Mouse (Mus musculus): Measurements from ENCODE around the gene Gm10964. TPM values are rescaled to one million over a fixed set of nuclear protein-coding genes. Genes with fewer than 3 reads are reported as not detected.

Gm10964 gene
- polyA plus RNA-seq, 1 experiment = not detected

- H3K27ac ChIP-seq (ENCODE audit: insufficient read depth, low read length) = no peak overlapping the region
- TF ChIP-seq POLR2A (IDR thresholded peaks at IDR 0.05; ENCODE audit: low read depth, low read length) (no peak), CTCF (IDR thresholded peaks at IDR 0.05; ENCODE audit: borderline replicate concordance, insufficient read depth, low read length) (no peak)
- no peak overlapping the region for H3K4me3 ChIP-seq (ENCODE audit: insufficient read depth, low read length)
- H3K4me1 ChIP-seq (ENCODE audit: control insufficient read depth, insufficient read depth, low read length) = peaks cover 3% of the 10 kb centered on the region; the same call in 1 of the 2 replicates
These were observed 6.0 kb downstream of the Gm10964 start for GRCm38 (mm10) chr3:103745001-103745770.

GRCm38 (mm10) chr3:103746711-103747110 is 7.5 kb downstream of the Gm10964 start:
- no peak overlapping the region for H3K27ac ChIP-seq (ENCODE audit: insufficient read depth, low read length)
- TF ChIP-seq POLR2A (IDR thresholded peaks at IDR 0.05; ENCODE audit: low read depth, low read length) = no peak
- no peak for TF ChIP-seq CTCF (IDR thresholded peaks at IDR 0.05; ENCODE audit: borderline replicate concordance, insufficient read depth, low read length)

GRCm38 (mm10) chr3:103751558-103751957 is 12.4 kb downstream of the Gm10964 start:
- H3K4me1 ChIP-seq (ENCODE audit: control insufficient read depth, insufficient read depth, low read length) = no peaks in the 10 kb centered on the region
- no peak overlapping the region for H3K4me3 ChIP-seq (ENCODE audit: insufficient read depth, low read length)
- H3K27ac ChIP-seq (ENCODE audit: insufficient read depth, low read length) = no peak overlapping the region
- TF ChIP-seq CTCF (IDR thresholded peaks at IDR 0.05; ENCODE audit: borderline replicate concordance, insufficient read depth, low read length) (no peak), POLR2A (IDR thresholded peaks at IDR 0.05; ENCODE audit: low read depth, low read length) (no peak)

More at GRCm38 (mm10) chr3:103746711-103747110, 7.5 kb downstream of the Gm10964 start:
- no peak overlapping the region for H3K4me3 ChIP-seq (ENCODE audit: insufficient read depth, low read length)
- no peaks in the 10 kb centered on the region for H3K4me1 ChIP-seq (ENCODE audit: control insufficient read depth, insufficient read depth, low read length)

DNA sequence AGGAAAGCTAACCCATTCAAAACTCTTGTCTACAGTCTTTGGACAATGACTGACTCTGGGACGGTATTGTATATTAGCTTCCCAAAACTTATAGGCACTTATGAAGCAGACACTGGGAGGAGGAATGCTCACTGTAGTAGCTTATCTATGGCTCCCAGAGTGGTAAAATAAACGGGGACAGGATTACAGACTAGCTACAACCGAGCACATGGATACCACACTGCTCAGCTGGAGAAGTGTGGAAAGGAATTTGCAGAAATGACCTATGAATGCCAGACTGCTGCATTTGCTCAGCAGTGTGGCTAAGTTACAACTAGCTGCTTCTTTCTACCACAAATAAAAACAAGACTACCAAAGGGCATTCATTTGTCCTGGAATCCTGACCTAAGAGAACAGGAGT is 16.2 kb downstream of the Gm10964 start:
- TF ChIP-seq CTCF (IDR thresholded peaks at IDR 0.05; ENCODE audit: borderline replicate concordance, insufficient read depth, low read length) (no peak), POLR2A (IDR thresholded peaks at IDR 0.05; ENCODE audit: low read depth, low read length) (no peak)
- Histone ChIP-seq H3K4me1 (ENCODE audit: control insufficient read depth, insufficient read depth, low read length) (peaks cover 6% of the 10 kb centered on the region), H3K27ac (ENCODE audit: insufficient read depth, low read length) (no peak overlapping the region), H3K4me3 (ENCODE audit: insufficient read depth, low read length) (no peak overlapping the region)

DNA sequence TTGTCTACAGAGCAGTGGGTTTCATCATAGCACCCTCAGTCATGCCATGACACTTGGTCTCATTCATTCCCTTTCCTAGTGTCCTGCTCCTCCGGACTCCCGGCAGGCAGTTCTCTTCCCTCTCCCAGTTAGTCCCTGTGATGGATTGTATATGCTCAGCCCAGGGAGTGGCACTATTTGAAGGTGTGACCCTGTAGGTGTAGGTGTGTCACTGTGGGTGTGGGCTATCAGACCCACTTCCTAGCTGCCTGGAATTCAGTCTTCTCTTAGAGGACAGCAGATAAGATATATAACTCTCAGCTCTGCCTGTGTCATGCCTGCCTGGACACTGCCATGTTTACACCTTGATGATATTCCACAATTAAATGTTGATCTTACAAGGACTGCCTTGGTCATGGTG is 17.8 kb downstream of the Gm10964 start:
- Histone ChIP-seq H3K4me3 (ENCODE audit: insufficient read depth, low read length) (no peak overlapping the region), H3K27ac (ENCODE audit: insufficient read depth, low read length) (no peak overlapping the region), H3K4me1 (ENCODE audit: control insufficient read depth, insufficient read depth, low read length) (peaks cover 7% of the 10 kb centered on the region)
- TF ChIP-seq CTCF (IDR thresholded peaks at IDR 0.05; ENCODE audit: borderline replicate concordance, insufficient read depth, low read length) (no peak), POLR2A (IDR thresholded peaks at IDR 0.05; ENCODE audit: low read depth, low read length) (no peak)

GRCm38 (mm10) chr3:103758456-103758855 is 19.3 kb downstream of the Gm10964 start:
- no peak for TF ChIP-seq POLR2A (IDR thresholded peaks at IDR 0.05; ENCODE audit: low read depth, low read length)
- no peak for TF ChIP-seq CTCF (IDR thresholded peaks at IDR 0.05; ENCODE audit: borderline replicate concordance, insufficient read depth, low read length)
- H3K27ac ChIP-seq (ENCODE audit: insufficient read depth, low read length) = no peak overlapping the region
- no peak overlapping the region for H3K4me3 ChIP-seq (ENCODE audit: insufficient read depth, low read length)
- peaks cover 7% of the 10 kb centered on the region for H3K4me1 ChIP-seq (ENCODE audit: control insufficient read depth, insufficient read depth, low read length)

DNA sequence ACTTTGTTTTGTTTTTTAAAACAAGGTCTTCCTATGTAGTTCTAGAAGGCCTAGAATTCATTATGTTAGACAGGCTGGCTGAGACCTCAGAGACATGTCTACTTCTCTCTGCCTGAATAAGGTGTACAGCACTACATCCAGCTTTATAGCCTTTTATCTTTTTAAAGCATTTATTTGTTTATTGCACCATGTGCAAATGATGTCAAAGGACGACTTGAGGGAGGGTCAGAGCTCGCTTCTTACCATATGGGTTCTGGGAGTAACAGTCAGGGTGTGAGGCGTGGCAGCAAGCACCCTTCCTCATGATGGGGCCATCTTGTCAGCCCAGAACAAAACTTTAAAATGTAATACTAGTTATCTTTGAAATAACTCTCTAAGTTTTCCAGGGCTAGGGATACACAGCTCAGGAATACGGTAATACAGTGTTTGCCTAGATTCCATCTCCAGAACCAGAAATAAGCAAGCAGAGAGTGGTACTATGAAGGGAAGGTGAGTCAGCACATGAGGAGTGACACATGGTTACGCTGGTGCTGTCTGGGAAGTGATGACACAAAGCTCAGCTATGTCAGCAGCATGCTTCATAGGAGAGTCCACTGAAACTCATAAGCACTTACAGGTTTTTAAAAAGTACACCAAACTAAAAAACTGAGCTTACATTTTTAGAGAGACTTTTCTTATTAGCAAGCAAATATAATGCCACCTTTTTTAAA is 20.2 kb downstream of the Gm10964 start:
- Histone ChIP-seq H3K4me3 (ENCODE audit: insufficient read depth, low read length) (no peak overlapping the region), H3K4me1 (ENCODE audit: control insufficient read depth, insufficient read depth, low read length) (peaks cover 7% of the 10 kb centered on the region), H3K27ac (ENCODE audit: insufficient read depth, low read length) (peak overlapping the region; percentile 37; the same call in 1 of the 2 replicates)
- TF ChIP-seq POLR2A (IDR thresholded peaks at IDR 0.05; ENCODE audit: low read depth, low read length) (no peak), CTCF (IDR thresholded peaks at IDR 0.05; ENCODE audit: borderline replicate concordance, insufficient read depth, low read length) (no peak)

DNA sequence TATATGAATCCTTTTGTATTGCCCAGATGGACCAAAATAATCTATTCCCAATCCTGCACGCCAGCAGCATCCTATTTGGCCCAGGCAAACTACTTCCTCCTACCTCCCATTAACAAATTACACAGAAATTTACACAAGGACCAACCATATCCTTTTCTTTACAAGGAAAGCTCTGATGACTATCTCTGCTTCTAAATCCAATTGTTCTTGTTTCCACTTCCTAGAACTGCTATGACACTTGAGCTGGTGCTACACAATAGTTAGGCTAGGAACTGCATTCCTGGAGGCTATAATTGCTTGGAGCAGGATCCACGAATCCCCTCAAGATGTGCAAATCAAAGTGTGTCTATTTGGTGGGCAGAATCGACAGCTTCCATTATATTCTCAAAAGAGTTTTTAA is 27.6 kb downstream of the Gm10964 start:
- no peak overlapping the region for H3K27ac ChIP-seq (ENCODE audit: insufficient read depth, low read length)
- H3K4me3 ChIP-seq (ENCODE audit: insufficient read depth, low read length) = no peak overlapping the region
- TF ChIP-seq POLR2A (IDR thresholded peaks at IDR 0.05; ENCODE audit: low read depth, low read length) = no peak
- TF ChIP-seq CTCF (IDR thresholded peaks at IDR 0.05; ENCODE audit: borderline replicate concordance, insufficient read depth, low read length) = no peak
- no peaks in the 10 kb centered on the region for H3K4me1 ChIP-seq (ENCODE audit: control insufficient read depth, insufficient read depth, low read length)

DNA sequence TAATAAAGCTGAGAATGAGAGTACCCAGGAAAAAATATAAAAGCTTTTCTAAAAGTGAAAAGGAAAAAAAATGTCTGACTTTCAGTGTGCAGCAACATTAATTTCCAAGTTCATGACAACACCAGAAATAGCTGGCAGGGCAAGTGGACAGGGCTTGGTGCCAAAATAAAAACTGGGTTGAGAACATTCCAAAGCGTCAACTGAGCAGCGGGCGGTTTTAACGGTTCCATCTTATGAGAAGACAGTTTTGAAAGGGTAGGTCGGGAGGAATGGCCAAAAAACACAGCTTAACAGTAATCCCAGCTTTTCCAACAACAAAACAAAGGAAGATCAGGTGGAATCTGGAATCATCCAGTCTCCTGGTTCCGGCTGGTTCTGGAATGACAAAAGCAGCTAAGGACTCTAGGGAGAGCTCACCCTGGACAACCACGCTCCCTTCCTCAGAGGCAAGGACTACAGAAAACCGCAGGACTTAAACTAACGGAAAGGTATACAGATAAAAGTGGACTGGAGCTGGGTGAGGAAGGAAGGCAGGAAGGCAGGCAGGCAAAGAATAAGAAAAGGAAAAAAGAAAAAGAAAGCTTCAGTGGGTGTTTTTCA is 32.5 kb downstream of the Gm10964 start:
- no peak for TF ChIP-seq POLR2A (IDR thresholded peaks at IDR 0.05; ENCODE audit: low read depth, low read length)
- TF ChIP-seq CTCF (IDR thresholded peaks at IDR 0.05; ENCODE audit: borderline replicate concordance, insufficient read depth, low read length) = no peak
- Histone ChIP-seq H3K27ac (ENCODE audit: insufficient read depth, low read length) (peak overlapping the region; percentile 59), H3K4me1 (ENCODE audit: control insufficient read depth, insufficient read depth, low read length) (no peaks in the 10 kb centered on the region), H3K4me3 (ENCODE audit: insufficient read depth, low read length) (no peak overlapping the region)
